Mouse (Mus musculus) megakaryocyte progenitor cell, adult 5-6 weeks (primary cell): ENCODE results near the gene Kctd13. TPM values are rescaled to one million over a fixed set of nuclear protein-coding genes. Genes with fewer than 3 reads are reported as not detected.
A peak's percentile ranks its signal among the peaks of the same experiment; 100 is the strongest.

ENCODE experiments used
- ATAC-seq: replicated peaks from 2 replicates; pipeline ENCODE4 v1.8.0; 2016; ENCODE audit warnings: mild to moderate bottlenecking, moderate TSS enrichment, inconsistent platforms; ENCODE audit not compliant: poor library complexity
- total RNA-seq, 2 experiments: library from RNA; stranded (forward) in 1 of 2; stranded (reverse) in 1 of 2; fragments of 157-497, 149-512 nt in 1 of 2; fragments of 200-1000 nt in 1 of 2; gene quantifications; 2 replicates each; pipeline versions ENCODE4 v1.2.3 to v1.2.4; 2015 to 2017

Kctd13 gene
- total RNA-seq, 2 experiments from 2014 or later = 6.6 to 13.2 TPM

- peak; percentile 55 for ATAC-seq
Observed at GRCm38 (mm10) chr7:126941171-126941570, 12.5 kb downstream of the Kctd13 start.

GRCm38 (mm10) chr7:126941801-126942200 lies 13.1 kb downstream of the Kctd13 start:
- no peak for ATAC-seq

- ATAC-seq = peak; percentile 53
Observed at GRCm38 (mm10) chr7:126946530-126946929, 17.9 kb downstream of the Kctd13 start.

GRCm38 (mm10) chr7:126948626-126949025 lies 19.9 kb downstream of the Kctd13 start:
- no peak for ATAC-seq

- no peak for ATAC-seq
Observed at GRCm38 (mm10) chr7:126949403-126949792, 20.7 kb downstream of the Kctd13 start, which contains the start of gene Asphd1. Asphd1 (minus strand) TSS chr7:126949582.

GRCm38 (mm10) chr7:126949793-126950646 lies 21.3 kb downstream of the Kctd13 start, which contains the start of gene Sez6l2:
Sez6l2 (plus strand) TSS chr7:126950563.
- ATAC-seq = peak; percentile 96

- no peak for ATAC-seq
Observed at GRCm38 (mm10) chr7:126950647-126951615, 22.3 kb downstream of the Kctd13 start.

- no peak for ATAC-seq
Observed at GRCm38 (mm10) chr7:126951741-126952140, 23.1 kb downstream of the Kctd13 start.

GRCm38 (mm10) chr7:126952646-126953045 lies 24.0 kb downstream of the Kctd13 start:
- ATAC-seq = no peak

GRCm38 (mm10) chr7:126955125-126955524 lies 26.4 kb downstream of the Kctd13 start:
- peak; percentile 59 for ATAC-seq

- ATAC-seq = no peak
Observed at GRCm38 (mm10) chr7:126959780-126960179, 31.1 kb downstream of the Kctd13 start.

GRCm38 (mm10) chr7:126961095-126961494 lies 32.4 kb downstream of the Kctd13 start:
- no peak for ATAC-seq

- no peak for ATAC-seq
Observed at GRCm38 (mm10) chr7:126961965-126962364, 33.3 kb downstream of the Kctd13 start.

- ATAC-seq = peak; percentile 68; the same call in 1 of the 2 replicates
Observed at GRCm38 (mm10) chr7:126963548-126964286, 35.0 kb downstream of the Kctd13 start.

GRCm38 (mm10) chr7:126965568-126965967 lies 36.9 kb downstream of the Kctd13 start:
- no peak for ATAC-seq

- no peak for ATAC-seq
Observed at GRCm38 (mm10) chr7:126967361-126967760, 38.7 kb downstream of the Kctd13 start.

GRCm38 (mm10) chr7:126975493-126975892 lies 46.8 kb downstream of the Kctd13 start:
- 0 out of 2 replicates have a peak, but pooled peaks have one; percentile 13 for ATAC-seq

GRCm38 (mm10) chr7:126975893-126975949 lies 47.0 kb downstream of the Kctd13 start, which contains the start of gene Cdipt:
Cdipt (plus strand) TSS chr7:126975914.
- ATAC-seq = no peak

- peak; percentile 97 for ATAC-seq
Observed at GRCm38 (mm10) chr7:126975950-126976866, 47.5 kb downstream of the Kctd13 start, which contains the start of gene Cdiptos. Cdiptos (minus strand) TSS chr7:126976098.

- ATAC-seq = no peak
Observed at GRCm38 (mm10) chr7:126976878-126977459, 48.3 kb downstream of the Kctd13 start.
